Mouse (Mus musculus): ENCODE measurements at regions not wholly inside any gene's neighbourhood (a gene's known extent, or its start where the extent isn't known, plus 50 kb on each side); places are given as distances from the start of the nearest gene placed in this dataset.

DNA sequence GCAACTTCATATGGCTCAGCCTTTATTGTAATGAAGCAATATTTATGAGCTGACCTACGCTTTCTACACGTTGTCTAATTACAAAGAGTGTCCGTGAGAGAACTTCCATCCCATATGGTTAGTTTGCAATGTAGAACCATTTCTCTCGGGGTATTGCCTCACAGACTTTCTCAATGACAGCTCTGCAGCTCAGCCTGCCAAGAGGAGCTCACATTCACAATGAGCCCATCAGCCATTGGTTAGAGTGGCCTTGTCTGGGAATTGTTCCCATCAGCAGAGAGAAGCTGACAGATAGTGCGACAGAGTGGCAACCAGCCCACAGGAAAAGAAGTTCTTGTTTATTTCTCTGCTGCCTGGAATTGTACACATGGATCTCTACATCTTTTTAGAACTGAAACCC lies 409.7 kb downstream of the Zfp704 start:
- ATAC-seq: no peak

- ATAC-seq: peak; percentile 64
These were observed 411.1 kb downstream of the Zfp704 start for GRCm38 (mm10) chr3:9198652-9199332.

- no peak for ATAC-seq
These were observed 414.1 kb downstream of the Zfp704 start for GRCm38 (mm10) chr3:9195781-9196180.

DNA sequence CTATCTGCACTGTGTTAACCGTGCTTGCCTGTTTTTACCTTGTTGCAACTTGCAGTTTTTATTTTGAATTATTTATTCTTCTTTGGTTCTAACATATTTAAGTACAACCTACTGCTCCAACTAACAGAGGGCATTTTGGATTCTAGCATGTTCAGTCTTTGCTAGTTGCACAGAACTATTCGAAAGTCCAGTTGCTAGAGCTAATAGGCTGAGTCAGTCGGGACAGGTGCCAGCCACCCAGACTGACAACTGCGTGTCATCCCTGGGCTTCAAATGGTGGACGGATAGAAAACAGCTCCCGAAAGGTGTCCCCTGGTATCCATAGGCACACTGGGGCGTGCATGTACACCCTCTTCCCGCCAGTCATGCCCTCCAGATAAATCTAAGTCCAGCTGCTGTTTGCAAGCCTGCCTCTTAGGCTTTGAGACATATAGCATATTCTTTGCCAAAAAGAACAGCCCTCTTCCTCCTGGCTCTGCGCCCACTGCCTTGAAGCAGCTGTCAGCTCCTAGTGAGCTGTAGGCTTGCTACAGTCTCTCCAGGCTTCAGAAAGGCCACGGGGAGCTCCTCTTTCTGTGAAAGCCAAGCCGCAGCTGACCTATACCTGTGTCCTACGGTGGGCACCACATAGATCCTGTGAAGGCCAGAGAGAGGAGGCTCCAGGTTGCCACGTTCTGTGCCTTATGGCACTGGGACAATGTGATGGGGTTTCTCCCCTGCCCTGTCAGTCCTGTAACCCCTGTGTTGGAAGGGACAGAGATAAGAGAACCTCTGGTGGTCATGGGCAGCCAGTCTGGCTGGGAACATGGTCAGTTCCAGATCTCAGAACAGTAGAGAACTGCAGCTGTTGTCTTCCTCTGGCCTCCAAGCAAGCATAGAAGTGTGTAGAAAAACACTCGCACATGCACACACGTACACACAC lies 420.3 kb downstream of the Zfp704 start:
- ATAC-seq: no peak

DNA sequence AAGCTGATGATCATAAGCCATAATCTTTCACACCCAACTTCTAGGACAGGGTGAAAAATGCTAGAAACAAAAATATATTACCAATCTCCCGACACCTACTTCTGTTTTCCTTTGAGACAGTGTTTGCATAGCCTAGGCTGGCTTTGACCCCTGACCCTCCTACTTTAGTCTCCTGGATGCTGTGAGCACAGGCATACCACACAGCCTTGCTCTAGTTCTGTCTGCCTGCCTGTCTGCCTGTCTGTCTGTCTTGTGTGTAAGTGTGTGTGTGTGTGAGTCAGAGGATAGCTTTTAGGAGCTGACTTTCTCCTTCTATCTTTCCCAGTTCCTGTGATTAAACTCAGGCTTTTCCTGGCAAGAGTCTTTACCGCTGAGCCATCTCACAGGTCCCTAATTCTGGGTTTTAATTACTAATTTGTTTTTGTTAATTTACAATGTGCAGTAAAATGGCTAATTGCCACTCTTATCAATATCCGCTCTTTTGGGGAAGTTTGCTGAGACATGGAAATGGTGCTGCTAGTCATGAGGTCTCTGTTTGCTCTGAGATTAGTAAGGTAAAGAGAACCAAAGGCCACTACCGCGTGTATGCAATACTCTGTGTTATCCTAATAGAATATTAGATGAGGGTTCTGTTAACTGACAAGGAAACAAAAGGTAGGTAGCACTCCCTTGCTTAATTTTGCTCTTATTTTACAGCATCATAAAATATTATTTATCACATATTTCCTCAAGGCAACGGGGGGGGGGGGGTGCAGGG lies 423.3 kb downstream of the Zfp704 start:
- ATAC-seq: no peak

DNA sequence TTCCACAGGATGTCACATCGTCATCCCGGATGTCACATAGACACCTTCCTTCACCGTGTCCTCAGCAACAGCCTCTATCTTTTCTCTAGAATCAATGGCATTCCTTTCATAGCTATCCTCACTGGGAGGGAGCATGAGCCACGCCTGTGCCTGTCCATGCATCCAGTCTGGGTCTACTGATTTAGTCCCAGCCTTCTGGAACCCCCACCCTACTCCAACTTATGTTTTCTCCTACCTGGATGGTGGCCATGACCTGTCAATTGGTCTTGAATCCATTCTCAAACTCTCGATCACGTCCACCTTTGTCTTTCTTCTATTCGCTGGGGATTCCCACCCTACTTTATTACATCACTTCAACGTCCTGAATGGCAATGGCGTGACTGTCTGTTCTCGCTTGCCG lies 428.3 kb downstream of the Zfp704 start:
- ATAC-seq: no peak

- ATAC-seq: no peak
These were observed 430.2 kb downstream of the Zfp704 start for GRCm38 (mm10) chr3:9179641-9180040.

GRCm38 (mm10) chr3:9174517-9174832 lies 435.4 kb downstream of the Zfp704 start:
- ATAC-seq: no peak

DNA sequence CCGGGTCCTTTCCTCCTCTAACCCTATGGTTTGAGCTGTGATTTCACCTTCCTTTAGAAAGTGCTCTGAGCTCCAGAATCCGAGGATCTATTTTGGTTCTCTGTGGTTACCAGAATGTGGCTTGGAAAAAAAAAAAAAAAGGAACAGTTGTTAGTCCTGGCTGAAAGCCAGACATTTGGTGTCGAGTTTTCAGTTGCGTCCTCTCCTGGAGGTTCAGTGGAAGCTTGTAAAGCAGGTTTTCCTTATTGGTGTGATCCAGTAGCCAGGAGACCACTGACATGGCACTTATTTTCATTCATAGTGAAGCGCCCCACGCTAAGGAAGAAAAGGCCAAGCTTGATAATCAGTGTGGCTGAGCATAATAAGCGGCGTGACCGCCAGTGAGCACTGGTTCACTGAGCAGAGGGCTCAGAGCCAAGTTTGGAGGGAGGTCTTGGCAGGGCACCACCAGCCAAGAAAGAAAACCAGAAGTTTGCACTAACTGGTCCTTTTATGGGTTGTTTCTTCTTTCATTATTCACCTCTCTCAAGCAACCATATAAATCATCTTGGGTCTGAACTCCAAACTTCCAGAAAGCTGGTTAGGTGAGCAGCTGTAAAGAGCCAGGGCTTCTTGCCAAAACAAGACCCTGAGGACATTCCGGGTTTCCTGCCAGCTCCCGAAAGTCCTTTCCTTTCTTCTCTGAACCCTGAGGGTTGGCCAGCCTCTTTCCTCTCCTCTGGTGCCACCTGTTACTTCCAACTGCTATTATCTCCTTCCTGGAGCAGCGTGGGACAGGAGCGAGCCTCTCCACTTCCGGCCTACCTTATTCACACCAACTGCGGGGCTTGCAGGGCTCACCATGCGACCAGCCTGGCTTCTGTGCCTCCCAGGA lies 436.0 kb downstream of the Zfp704 start:
- peak; percentile 52 for ATAC-seq

- ATAC-seq: no peak
These were observed 437.9 kb downstream of the Zfp704 start for GRCm38 (mm10) chr3:9171970-9172369.

DNA sequence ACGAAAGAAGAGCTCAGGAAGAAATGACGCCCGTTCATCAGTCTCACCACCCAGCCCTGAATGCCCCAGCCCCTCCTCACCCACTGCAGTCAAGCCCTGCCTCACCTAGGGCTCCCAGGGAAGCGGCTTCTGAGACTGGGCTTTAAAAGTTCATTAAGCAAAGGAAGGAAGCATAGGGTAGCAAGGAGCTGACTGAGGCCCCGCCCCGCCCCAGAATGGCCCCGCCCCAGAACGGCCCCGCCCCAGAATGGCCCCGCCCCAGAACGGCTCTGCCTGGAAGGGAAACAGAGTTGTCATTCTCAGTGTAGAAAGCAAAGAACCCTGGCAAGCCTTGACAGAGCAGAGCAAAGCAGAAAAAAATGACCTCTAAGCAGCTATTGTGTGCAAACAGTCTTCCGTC lies 440.9 kb downstream of the Zfp704 start:
- ATAC-seq: no peak

DNA sequence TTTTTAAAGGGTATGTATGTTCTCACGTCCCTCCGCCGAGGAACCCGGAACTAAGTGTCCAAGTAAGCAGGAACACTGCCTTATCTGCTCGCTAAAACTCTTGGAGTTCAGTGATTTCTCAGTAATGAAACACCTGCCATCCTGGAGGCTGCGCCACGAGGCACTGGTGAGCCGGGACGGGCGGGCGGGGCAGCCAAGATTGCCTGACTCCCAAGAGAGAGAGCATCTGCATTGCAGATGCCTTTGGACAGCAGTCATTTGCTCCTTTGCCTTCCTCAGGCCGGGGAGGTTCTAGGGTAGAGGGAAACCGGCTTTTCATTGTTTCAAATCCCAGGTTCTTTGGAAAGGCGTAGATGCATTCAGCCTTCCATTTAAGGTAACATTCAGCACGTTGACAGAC lies 450.8 kb downstream of the Zfp704 start:
- ATAC-seq: no peak

DNA sequence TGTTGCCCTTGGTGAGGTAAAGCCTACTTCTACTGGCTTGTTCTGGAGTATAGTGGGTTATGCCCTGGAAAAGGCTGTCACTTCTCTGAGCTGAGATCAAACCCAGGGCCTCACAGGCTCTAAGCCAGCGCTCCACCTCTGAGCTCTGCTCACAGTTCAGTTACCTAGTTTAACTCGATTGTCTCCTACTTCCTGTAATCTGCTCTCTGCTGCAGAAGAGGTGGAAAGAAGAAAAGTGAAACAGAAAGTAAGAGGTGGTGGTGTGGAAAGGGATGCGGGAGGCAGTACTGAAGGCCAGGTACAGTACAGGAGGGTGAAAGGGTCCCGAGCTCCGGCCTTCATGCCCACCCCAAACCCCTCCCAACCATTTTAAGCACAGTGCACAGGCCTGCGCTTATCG lies 455.7 kb downstream of the Zfp704 start:
- ATAC-seq: peak; percentile 85

- peak; percentile 87 for ATAC-seq
These were observed 456.2 kb downstream of the Zfp704 start for GRCm38 (mm10) chr3:9153690-9154089.

GRCm38 (mm10) chr3:9152256-9152655 lies 457.6 kb downstream of the Zfp704 start:
- no peak for ATAC-seq

DNA sequence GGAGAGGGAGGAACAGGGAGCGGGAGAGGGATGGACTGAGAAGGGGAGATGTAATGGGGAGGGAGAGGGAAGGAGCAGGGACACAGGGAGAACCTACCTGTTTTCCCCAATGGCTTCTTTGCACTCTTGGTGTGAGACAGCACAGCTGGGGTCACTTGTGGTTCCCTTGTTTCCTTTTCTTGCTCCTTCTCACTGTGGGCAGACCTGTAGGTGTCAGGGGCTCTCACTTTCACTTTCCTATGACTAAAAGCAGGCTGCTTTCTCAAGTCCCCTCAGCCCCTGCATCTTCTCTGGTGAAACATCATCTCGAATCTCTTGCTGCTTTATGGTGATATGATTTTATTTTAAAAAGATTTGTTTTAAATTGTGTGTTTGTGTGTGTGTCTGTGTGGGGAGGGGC lies 458.3 kb downstream of the Zfp704 start:
- peak; percentile 23 for ATAC-seq

DNA sequence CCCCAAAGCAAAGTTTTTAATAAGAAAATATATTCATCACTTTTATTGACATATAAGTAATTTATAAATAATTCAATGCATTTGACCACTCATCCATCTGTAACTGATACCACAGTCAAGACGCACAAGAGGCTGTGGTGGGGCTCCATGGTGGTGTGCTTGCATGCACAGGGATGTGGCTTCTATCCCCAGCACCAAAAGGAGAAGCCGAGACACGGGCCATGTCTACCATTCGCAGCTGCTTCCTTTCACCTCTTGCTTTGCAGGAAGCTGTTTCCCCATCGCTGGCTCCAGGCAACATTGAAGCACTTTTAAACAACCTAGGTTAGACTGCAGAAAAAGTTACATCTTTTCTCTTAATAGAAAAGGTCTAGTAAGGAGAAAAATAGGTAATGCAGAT lies 461.3 kb downstream of the Zfp704 start:
- ATAC-seq: no peak

DNA sequence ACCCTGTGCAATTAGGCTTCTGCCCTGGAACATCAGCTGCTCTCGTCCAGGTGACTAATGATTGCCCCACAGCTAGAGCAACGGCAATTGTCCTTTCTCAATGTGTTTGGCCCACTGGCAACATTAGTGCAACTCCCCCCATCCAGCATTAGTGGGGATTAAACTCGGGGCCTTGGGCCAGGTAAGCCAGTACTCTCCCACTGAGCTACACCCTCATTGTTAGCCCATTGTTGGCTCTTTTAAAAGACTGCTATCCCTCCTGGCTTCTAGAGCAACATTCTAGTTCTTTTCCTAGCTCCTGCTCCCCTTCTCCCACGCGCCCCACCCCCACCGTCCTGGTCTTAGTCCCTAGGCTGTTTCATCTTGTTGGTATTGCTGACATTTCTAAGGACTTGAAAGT lies 463.4 kb downstream of the Zfp704 start:
- no peak for ATAC-seq

DNA sequence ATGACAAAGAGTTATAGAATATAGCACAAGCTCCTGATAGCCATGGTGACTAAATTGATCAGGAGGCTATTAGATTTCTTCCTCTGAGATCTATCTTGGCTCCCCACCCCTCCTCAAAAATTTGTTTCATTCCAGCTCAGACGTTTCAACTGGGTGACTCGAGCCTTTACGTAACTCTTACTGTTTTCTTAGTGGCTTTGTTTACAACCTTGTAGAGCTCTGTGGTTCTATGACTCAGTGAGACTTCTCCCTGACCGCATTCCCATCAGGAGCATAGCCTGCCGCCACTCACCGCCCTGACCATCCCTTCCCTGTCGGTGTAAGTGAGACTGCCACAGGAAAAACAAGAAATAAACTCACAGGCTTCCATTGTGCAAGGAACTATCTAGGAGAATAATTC lies 464.3 kb downstream of the Zfp704 start:
- ATAC-seq: no peak

GRCm38 (mm10) chr3:9141836-9142235 lies 468.0 kb downstream of the Zfp704 start:
- no peak for ATAC-seq

DNA sequence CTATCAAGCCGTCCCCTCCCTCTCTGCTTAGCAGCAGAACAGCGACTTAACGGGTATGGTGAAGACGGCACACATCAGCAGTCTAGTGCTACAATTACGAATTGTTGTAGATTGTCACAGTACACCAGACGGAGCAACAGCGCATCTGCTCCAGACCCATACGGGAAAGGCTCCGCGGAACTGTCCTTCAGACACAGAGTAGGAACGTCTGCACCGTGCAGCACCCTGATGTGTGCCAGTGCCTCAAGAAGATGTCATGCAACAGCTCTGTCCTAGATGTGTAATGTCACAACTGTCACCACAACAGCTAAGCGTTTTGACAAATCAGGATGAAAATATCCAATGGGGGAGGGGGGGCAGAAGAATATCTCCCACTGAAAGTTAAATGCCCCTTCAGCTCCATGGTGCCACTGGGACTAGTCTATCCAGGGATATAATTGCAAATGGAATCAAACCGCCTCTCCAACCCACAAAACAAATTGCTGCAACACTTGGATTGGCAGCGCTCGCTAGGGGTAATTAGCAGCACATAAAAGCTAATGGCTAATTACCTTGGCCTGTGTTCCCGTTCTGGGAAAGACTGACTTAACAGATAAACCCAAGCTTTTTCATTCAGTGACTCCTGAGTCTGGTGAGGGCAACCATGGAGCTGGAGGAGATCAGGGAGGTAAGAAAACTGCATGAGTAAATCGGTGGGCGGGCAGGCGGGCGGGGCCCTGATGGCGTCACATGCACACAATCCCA lies 472.6 kb downstream of the Zfp704 start:
- no peak for ATAC-seq

DNA sequence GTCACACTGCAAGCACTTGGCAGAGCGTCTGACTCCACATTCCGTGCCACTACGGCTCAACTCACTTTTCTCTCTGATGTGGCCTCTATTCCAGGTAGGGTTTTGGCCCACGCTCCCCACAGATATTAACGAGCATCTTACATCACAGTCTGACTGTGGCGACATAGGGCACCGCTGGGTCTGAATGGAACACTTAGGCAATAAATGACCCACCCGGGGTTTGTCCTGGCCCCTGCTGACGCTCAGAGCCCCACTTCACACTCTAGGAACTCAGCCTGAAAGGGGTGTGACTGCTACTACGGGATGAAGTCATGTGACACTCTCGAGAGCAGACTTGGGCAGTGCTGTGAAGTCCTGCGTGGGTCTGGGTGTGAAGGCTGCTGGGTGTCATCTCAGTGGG lies 475.9 kb downstream of the Zfp704 start:
- no peak for ATAC-seq
